Mouse (Mus musculus) kidney, embryonic 15.5 days (tissue): ENCODE results near the gene Ppp1r3a. TPM values are rescaled to one million over a fixed set of nuclear protein-coding genes. Genes with fewer than 3 reads are reported as not detected.
"Not testable (repeated sequence)": the region's sequence is repeated elsewhere in the genome, so short reads cannot be mapped to it uniquely, and the experiment has no call there.

Experiments used
- ATAC-seq: fragments of 200-750 bp; cut with Nextera tagmentation; replicated peaks from 2 replicates; pipeline ENCODE4 v1.8.0; 2017; ENCODE audit warnings: moderate TSS enrichment; ENCODE audit not compliant: low FRiP score
- H3K27ac ChIP-seq: fragments of 300-500 bp; sonication (generic); 2 replicates; pipeline ENCODE4 v1.5.1; 2015; ENCODE audit warnings: mild to moderate bottlenecking, inconsistent platforms
- H3K27me3 ChIP-seq: fragments of 300-500 bp; sonication (generic); 2 replicates; pipeline ENCODE4 v1.6.1; 2015; ENCODE audit warnings: inconsistent platforms
- H3K36me3 ChIP-seq: fragments of 300-500 bp; sonication (generic); 2 replicates; pipeline ENCODE4 v1.6.1; 2015; ENCODE audit warnings: inconsistent platforms
- H3K4me1 ChIP-seq: fragments of 300-500 bp; sonication (generic); 2 replicates; pipeline ENCODE4 v1.6.1; 2015; ENCODE audit warnings: inconsistent platforms
- H3K4me2 ChIP-seq: fragments of 300-500 bp; sonication (generic); 2 replicates; pipeline ENCODE4 v1.6.1; 2015; ENCODE audit warnings: moderate library complexity, mild to moderate bottlenecking, inconsistent platforms
- H3K4me3 ChIP-seq: fragments of 300-500 bp; sonication (generic); replicated peaks from 2 replicates; pipeline ENCODE4 v1.5.1; 2015; ENCODE audit warnings: mild to moderate bottlenecking, inconsistent platforms
- H3K9ac ChIP-seq: fragments of 300-500 bp; sonication (generic); 2 replicates; pipeline ENCODE4 v1.6.1; 2015; ENCODE audit warnings: mild to moderate bottlenecking, inconsistent platforms
- H3K9me3 ChIP-seq: fragments of 300-500 bp; sonication (generic); replicated peaks from 2 replicates; pipeline ENCODE4 v1.6.1; 2016; ENCODE audit warnings: inconsistent platforms
- WGBS: fragments of 180-500 bp; shearing (Covaris S2); methylation state at CpG from one replicate; pipeline ENCODE4 v1.1.7; 2015; ENCODE audit warnings: mixed read lengths; 5-methylcytosine and 5-hydroxymethylcytosine counted together
- polyA plus RNA-seq: library from polyadenylated mRNA; unstranded; fragments of >200 nt; fragmentation: Nextera tagmentation; extraction: Ambion mirVana; gene quantifications from 2 replicates; pipeline ENCODE4 v1.2.1, GENCODE M21; 2015

Ppp1r3a gene
- polyA plus RNA-seq, 1 experiment from 2014 or later: 0.14 TPM

DNA sequence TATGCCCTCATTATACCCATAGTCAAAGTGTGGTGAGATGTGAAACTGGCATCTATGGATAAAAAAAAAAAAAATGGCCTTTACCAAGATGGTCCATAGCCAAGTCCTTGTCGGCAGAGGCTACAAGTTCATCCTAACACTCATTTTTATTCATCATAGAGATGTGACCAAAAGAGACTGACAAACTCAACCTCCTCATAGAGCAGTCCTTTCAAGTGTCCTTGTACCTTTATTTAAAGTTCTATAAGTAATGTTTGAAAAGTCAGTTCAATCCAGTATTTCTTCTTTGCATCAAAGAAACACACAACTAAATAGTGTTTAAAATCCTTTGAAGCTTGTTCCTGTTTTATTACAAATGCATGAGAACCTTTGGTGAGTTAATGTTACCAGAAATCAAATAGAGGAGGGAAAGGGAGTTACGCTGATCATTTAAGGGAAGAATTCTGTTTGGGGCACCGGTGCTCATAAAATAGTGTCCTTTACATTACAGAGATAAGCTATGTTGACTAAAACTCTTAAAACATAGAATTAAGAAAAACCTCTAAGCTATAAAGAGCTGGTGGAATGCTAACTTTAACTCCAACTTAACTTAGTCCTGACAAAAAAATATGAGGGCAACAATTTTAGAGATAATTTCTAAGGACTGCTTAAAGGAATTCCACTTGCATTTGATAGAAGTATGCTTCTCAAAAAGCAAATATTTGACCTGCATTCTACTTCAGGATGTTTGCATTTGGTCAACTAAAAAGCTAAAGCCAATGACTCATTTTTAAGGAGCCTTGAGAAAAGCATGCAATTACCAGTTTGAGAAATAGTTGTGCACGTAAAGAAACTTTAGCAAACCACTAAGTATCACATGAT is 39.7 kb downstream of the Ppp1r3a start:
- Histone ChIP-seq H3K9me3 (no peaks in the 10 kb centered on the region), H3K4me3 (no peak overlapping the region), H3K36me3 (no peaks in the 10 kb centered on the region), H3K4me2 (no peak overlapping the region), H3K27ac (no peak overlapping the region), H3K27me3 (no peaks in the 10 kb centered on the region), H3K4me1 (no peaks in the 10 kb centered on the region), H3K9ac (no peak overlapping the region)
- WGBS: 85% methylated on average over 4 of the region's 4 CpGs
- no peak for ATAC-seq

- Histone ChIP-seq H3K36me3 (no peaks in the 10 kb centered on the region), H3K4me1 (no peaks in the 10 kb centered on the region), H3K9ac (no peak overlapping the region), H3K27me3 (no peaks in the 10 kb centered on the region), H3K4me3 (no peak overlapping the region), H3K27ac (no peak overlapping the region), H3K4me2 (no peak overlapping the region), H3K9me3 (no peaks in the 10 kb centered on the region)
- WGBS: 12% methylated on average over 2 of the region's 2 CpGs
- peak; percentile 67; the same call in 1 of the 2 replicates for ATAC-seq
Observed at GRCm38 (mm10) chr6:14712146-14712545, 42.9 kb downstream of the Ppp1r3a start.

DNA sequence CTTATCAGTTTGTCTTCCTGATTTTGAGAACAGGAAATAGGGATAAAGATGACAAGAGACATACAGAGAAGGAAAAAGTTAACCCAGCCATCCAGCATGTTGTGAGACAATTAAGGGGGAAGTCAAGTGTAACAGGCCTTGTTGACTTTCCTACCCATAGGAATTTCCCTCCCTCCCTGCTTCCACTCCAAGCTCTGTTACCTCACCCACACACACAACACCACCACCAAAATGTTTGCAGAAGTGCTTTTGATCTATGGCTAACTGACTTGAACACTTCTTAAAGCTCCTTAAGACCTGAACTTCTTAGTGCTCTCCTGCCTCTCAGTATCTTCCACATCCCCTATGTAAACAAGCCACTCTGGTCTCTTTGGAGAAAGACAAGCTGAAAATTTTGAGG is 55.0 kb downstream of the Ppp1r3a start:
- no peaks in the 10 kb centered on the region for H3K27me3 ChIP-seq
- H3K4me3 ChIP-seq: no peak overlapping the region
- H3K27ac ChIP-seq: no peak overlapping the region
- no peaks in the 10 kb centered on the region for H3K9me3 ChIP-seq
- H3K4me1 ChIP-seq: no peaks in the 10 kb centered on the region
- H3K36me3 ChIP-seq: no peaks in the 10 kb centered on the region
- no peak overlapping the region for H3K9ac ChIP-seq
- peak; percentile 95 for ATAC-seq
- H3K4me2 ChIP-seq: no peak overlapping the region

DNA sequence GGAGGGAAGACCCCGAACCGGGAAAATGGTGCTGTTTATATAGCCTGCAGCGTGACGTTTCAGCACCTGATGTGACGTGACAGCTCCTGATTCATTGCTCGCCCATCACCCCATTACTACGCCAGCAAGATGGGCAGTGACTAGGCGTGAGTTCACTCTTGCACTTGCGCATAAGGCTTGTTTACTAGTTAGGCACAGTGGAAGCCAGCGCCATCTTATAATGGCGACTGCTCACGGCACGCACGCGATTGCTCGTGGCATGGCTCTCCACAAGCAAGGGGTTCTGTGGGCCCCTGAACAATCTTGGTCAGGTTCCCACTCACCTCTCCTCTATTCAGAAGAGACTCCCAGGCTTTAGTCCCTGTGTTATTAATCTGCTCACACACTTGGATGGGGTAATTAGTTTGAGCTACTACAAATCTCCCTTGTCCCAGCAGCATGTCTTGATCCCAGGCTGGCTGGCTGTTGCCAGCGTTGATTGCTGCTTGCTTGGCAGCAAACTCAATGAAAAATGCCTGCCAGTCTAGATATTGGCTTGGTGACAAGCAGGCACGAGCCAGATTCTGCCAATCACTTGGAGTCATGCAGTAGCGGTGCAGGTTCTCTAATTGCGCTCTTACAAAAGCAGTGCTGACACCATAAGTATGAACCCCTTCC is 75.7 kb downstream of the Ppp1r3a start:
- not testable (repeated sequence) for H3K4me1 ChIP-seq, ATAC-seq, H3K4me3 ChIP-seq, H3K9me3 ChIP-seq, H3K27ac ChIP-seq, H3K4me2 ChIP-seq, H3K9ac ChIP-seq, H3K36me3 ChIP-seq, H3K27me3 ChIP-seq
- 87% methylated on average over 20 of the region's 20 CpGs for WGBS

- H3K4me2 ChIP-seq, ATAC-seq, H3K4me1 ChIP-seq, H3K36me3 ChIP-seq, H3K9me3 ChIP-seq, H3K9ac ChIP-seq, H3K27me3 ChIP-seq, H3K27ac ChIP-seq, H3K4me3 ChIP-seq: not testable (repeated sequence)
- 89% methylated on average over 2 of the region's 2 CpGs for WGBS
Observed at GRCm38 (mm10) chr6:14668966-14669365, 86.1 kb downstream of the Ppp1r3a start.

- H3K9ac ChIP-seq, H3K9me3 ChIP-seq, H3K27me3 ChIP-seq, H3K27ac ChIP-seq, H3K36me3 ChIP-seq, H3K4me1 ChIP-seq, H3K4me2 ChIP-seq, ATAC-seq, H3K4me3 ChIP-seq: not testable (repeated sequence)
- 83% methylated on average over 2 of the region's 2 CpGs for WGBS
Observed at GRCm38 (mm10) chr6:14667651-14668050, 87.4 kb downstream of the Ppp1r3a start.

Other genes starting within 250 kb of the Ppp1r3a start
- 6.4 and 8.3 TPM in 2 replicates for gene Foxp2, start 146.1 kb upstream of the Ppp1r3a start, polyA plus RNA-seq